Mouse (Mus musculus) mature B cell (primary cell): Measurements from ENCODE around the gene Olfr881.

Experiments used
- in situ Hi-C: fragments of 300-500 bp; cut with MboI; formaldehyde crosslinking; loops from 2 replicates; pipeline ENCODE4 v1.14.3; 2019

Olfr881 gene

GRCm38 (mm10) chr9:37991525-37991924 is at the start of gene Olfr881:
Gene Olfr881 (plus strand): TSS chr9:37991825.
- in situ Hi-C loops = no loop called here

- in situ Hi-C loops = no loop called here
Measured at GRCm38 (mm10) chr9:37998581-37999204, 7.1 kb downstream of the Olfr881 start.

- in situ Hi-C loops = no loop called here
Measured at GRCm38 (mm10) chr9:38000021-38000420, 8.4 kb downstream of the Olfr881 start.

- in situ Hi-C loops = no loop called here
Measured at GRCm38 (mm10) chr9:38025508-38025907, 33.9 kb downstream of the Olfr881 start, which contains the start of gene Olfr883. Gene Olfr883 (plus strand): TSS chr9:38025808.
